Comparison of ENCODE assay signal across 11 mouse cellular contexts in the genomic region with DNA sequence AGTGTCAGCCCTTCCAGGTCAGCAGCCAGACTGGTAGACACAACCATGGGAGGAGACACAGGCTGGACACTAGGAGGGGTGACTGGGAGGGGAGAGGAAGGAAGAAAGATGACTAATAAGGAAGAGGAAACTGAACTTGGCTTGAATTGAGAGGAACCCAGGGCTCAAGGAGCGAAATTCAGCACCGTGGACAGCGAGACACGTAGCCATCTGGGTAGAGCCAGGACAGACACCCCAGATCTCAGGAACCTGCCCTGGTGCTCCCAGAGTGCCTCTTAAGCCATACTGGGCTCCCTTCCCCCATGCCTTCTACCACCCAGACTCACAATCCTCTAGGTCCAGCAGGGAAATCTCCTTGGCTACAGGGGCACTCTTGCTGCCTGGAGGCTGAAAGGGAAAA. TPM values are rescaled to one million over a fixed set of nuclear protein-coding genes. Genes with fewer than 3 reads are reported as not detected.
DNase-seq lines count a peak whose midpoint lies in the region; ATAC-seq and TF ChIP-seq lines count a peak whose summit lies in the region.
"Had no signal": no experiment of that assay in that cellular context is flagged by ENCODE, and none has a peak within 500 bp of the region (broad histone marks: within the 10 kb centered on the region; RNA-seq: fewer than 3 reads in every experiment).

No protein-coding gene starts in this region.

- H3K9ac ChIP-seq in hindbrain, embryonic 14.5 days = no peak overlapping the region
- H3K9ac ChIP-seq in hindbrain, embryonic 16.5 days (ENCODE audit: low read depth, low read length) = no peak overlapping the region
- no peak overlapping the region for H3K9ac ChIP-seq in forebrain, embryonic 14.5 days (ENCODE audit: low read length)
- H3K9ac ChIP-seq: midbrain, embryonic 12.5 days had no signal

- H3K36me3 ChIP-seq in hindbrain, embryonic 14.5 days (replicated peaks; ENCODE audit: control insufficient read depth, insufficient read depth) = peaks cover 78% of the 10 kb centered on the region
- peaks cover 18% of the 10 kb centered on the region for H3K36me3 ChIP-seq in hindbrain, embryonic 16.5 days (ENCODE audit: control insufficient read depth, insufficient read depth, low read length)
- peaks cover 40% of the 10 kb centered on the region for H3K36me3 ChIP-seq in forebrain, embryonic 14.5 days (ENCODE audit: control insufficient read depth, insufficient read depth, low read length)

- no peaks in the 10 kb centered on the region for H3K4me1 ChIP-seq in hindbrain, embryonic 14.5 days (replicated peaks; ENCODE audit: control insufficient read depth, insufficient read depth, low read length)
- no peaks in the 10 kb centered on the region for H3K4me1 ChIP-seq in hindbrain, embryonic 16.5 days (ENCODE audit: control insufficient read depth, insufficient read depth, low read depth, low read length)
- no peaks in the 10 kb centered on the region for H3K4me1 ChIP-seq in forebrain, embryonic 14.5 days (ENCODE audit: control insufficient read depth, insufficient read depth, low read length)
- H3K4me1 ChIP-seq: midbrain, embryonic 12.5 days had no signal

- H3K27me3 ChIP-seq in hindbrain, embryonic 14.5 days (ENCODE audit: control insufficient read depth, insufficient read depth, low read length) = no peaks in the 10 kb centered on the region
- H3K27me3 ChIP-seq in hindbrain, embryonic 16.5 days (replicated peaks; ENCODE audit: control insufficient read depth, insufficient read depth, low read length) = no peaks in the 10 kb centered on the region
- peaks cover 22% of the 10 kb centered on the region for H3K27me3 ChIP-seq in Patski
- H3K27me3 ChIP-seq in forebrain, embryonic 14.5 days (replicated peaks; ENCODE audit: control insufficient read depth, insufficient read depth, low read length) = no peaks in the 10 kb centered on the region

- DNase-seq in hindbrain, embryonic 14.5 days (ENCODE audit: low spot score) = peak; percentile 36
- DNase-seq in 416B (ENCODE audit: low read depth) (peak; percentile 81), Patski (ENCODE audit: low read depth, low spot score) (no peak)
- DNase-seq in spleen, adult 18-20 months = no peak
- DNase-seq in forebrain, embryonic 14.5 days (ENCODE audit: low spot score) = no peak

- CTCF ChIA-PET in Patski (lab: Charles Lee) = no interaction called here

- in situ Hi-C loops in Patski (cut with MboI; ENCODE audit: low pct_unique_long_range_greater_than_20kb) = no loop called here

- H3K4me2 ChIP-seq in hindbrain, embryonic 14.5 days (replicated peaks) = no peak overlapping the region
- no peak overlapping the region for H3K4me2 ChIP-seq in hindbrain, embryonic 16.5 days (ENCODE audit: low read length)
- no peak overlapping the region for H3K4me2 ChIP-seq in forebrain, embryonic 14.5 days (ENCODE audit: low read length)
- H3K4me2 ChIP-seq: midbrain, embryonic 12.5 days had no signal

- POLR2A ChIA-PET in Patski (lab: Charles Lee) = no interaction called here

- no peaks in the 10 kb centered on the region for H3K9me3 ChIP-seq in hindbrain, embryonic 14.5 days (ENCODE audit: control insufficient read depth, low read length)
- H3K9me3 ChIP-seq in hindbrain, embryonic 16.5 days (ENCODE audit: control insufficient read depth, low read length) = no peaks in the 10 kb centered on the region
- H3K9me3 ChIP-seq in forebrain, embryonic 14.5 days (replicated peaks; ENCODE audit: control insufficient read depth, low read length) = no peaks in the 10 kb centered on the region
- H3K9me3 ChIP-seq: midbrain, embryonic 12.5 days had no signal

- no peak for TF ChIP-seq CTCF in Patski (IDR thresholded peaks at IDR 0.05)

- H3K27ac ChIP-seq in hindbrain, embryonic 14.5 days = no peak overlapping the region
- H3K27ac ChIP-seq in hindbrain, embryonic 16.5 days (ENCODE audit: low read depth, low read length) = no peak overlapping the region
- no peak overlapping the region for H3K27ac ChIP-seq in forebrain, embryonic 14.5 days (ENCODE audit: low read depth, low read length)
- H3K27ac ChIP-seq: midbrain, embryonic 12.5 days had no signal

- no peak for ATAC-seq in hindbrain, embryonic 14.5 days (ENCODE audit: low FRiP score)
- ATAC-seq in hindbrain, embryonic 16.5 days = no peak
- peak; percentile 37 for ATAC-seq in Patski
- peak; percentile 81 for ATAC-seq in granulocyte monocyte progenitor cell, adult 5-6 weeks (replicated peaks; ENCODE audit: poor library complexity, severe bottlenecking)
- ATAC-seq in cerebellum, adult (ENCODE audit: insufficient number of reproducible peaks, low FRiP score, low TSS enrichment) = no peak
- ATAC-seq in forebrain, embryonic 14.5 days = no peak

- 8% methylated on average over 4 of the region's 4 CpGs for WGBS in hindbrain, embryonic 14.5 days
- 2% methylated on average over 4 of the region's 4 CpGs for WGBS in hindbrain, embryonic 16.5 days
- 7% methylated on average over 4 of the region's 4 CpGs for WGBS in forebrain, embryonic 14.5 days

- H3K4me3 ChIP-seq in hindbrain, embryonic 14.5 days (replicated peaks; ENCODE audit: low read length) = no peak overlapping the region
- H3K4me3 ChIP-seq in hindbrain, embryonic 16.5 days (ENCODE audit: low read length) = no peak overlapping the region
- H3K4me3 ChIP-seq in forebrain, embryonic 14.5 days (ENCODE audit: low read depth, low read length) = no peak overlapping the region
- H3K4me3 ChIP-seq: midbrain, embryonic 12.5 days had no signal

RNA-seq across cellular contexts. Expression of a gene that starts 8.9 kb away (rescaled TPM):
- 5.9 and 6.2 TPM in 2 replicates for polyA plus RNA-seq in hindbrain, embryonic 14.5 days (2014; fragmentation: Nextera tagmentation; extraction: Ambion mirVana)
- 8.3 and 8.4 TPM in 2 replicates for polyA plus RNA-seq in hindbrain, embryonic 16.5 days (2015; fragmentation: Nextera tagmentation; extraction: Ambion mirVana)
- polyA plus RNA-seq in Patski (2021) = 9.5 TPM
- not detected in 2 replicates for total RNA-seq in granulocyte monocyte progenitor cell, adult 5-6 weeks (2014; fragmentation: Nextera tagmentation)
- not detected in 2 replicates for total RNA-seq in granulocyte monocyte progenitor cell, adult 5-6 weeks (2017)
- 1.1 and 2.7 TPM in 2 replicates for polyA plus RNA-seq in forebrain, embryonic 14.5 days (2014; fragmentation: Nextera tagmentation; extraction: Ambion mirVana)

RNA-seq across cellular contexts. Expression of a gene that starts 29.6 kb away (rescaled TPM):
- polyA plus RNA-seq in hindbrain, embryonic 14.5 days (2014; fragmentation: Nextera tagmentation; extraction: Ambion mirVana) = 120 and 128 TPM in 2 replicates
- polyA plus RNA-seq in hindbrain, embryonic 16.5 days (2015; fragmentation: Nextera tagmentation; extraction: Ambion mirVana) = 149 and 164 TPM in 2 replicates
- polyA plus RNA-seq in Patski (2021) = 0.03 TPM
- total RNA-seq in granulocyte monocyte progenitor cell, adult 5-6 weeks (2014; fragmentation: Nextera tagmentation) = not detected in 2 replicates
- not detected in 2 replicates for total RNA-seq in granulocyte monocyte progenitor cell, adult 5-6 weeks (2017)
- polyA plus RNA-seq in forebrain, embryonic 14.5 days (2014; fragmentation: Nextera tagmentation; extraction: Ambion mirVana) = 82.3 and 105 TPM in 2 replicates

RNA-seq across cellular contexts. Expression of a gene that starts 34.0 kb away (rescaled TPM):
- polyA plus RNA-seq in hindbrain, embryonic 14.5 days (2014; fragmentation: Nextera tagmentation; extraction: Ambion mirVana) = not detected in 2 replicates
- polyA plus RNA-seq in hindbrain, embryonic 16.5 days (2015; fragmentation: Nextera tagmentation; extraction: Ambion mirVana) = not detected in 2 replicates
- not detected for polyA plus RNA-seq in Patski (2021)
- not detected in 2 replicates for total RNA-seq in granulocyte monocyte progenitor cell, adult 5-6 weeks (2014; fragmentation: Nextera tagmentation)
- not detected in 2 replicates for total RNA-seq in granulocyte monocyte progenitor cell, adult 5-6 weeks (2017)
- polyA plus RNA-seq in forebrain, embryonic 14.5 days (2014; fragmentation: Nextera tagmentation; extraction: Ambion mirVana) = not detected in 2 replicates
- polyA plus RNA-seq: large intestine, adult 2 months; midbrain, embryonic 12.5 days; small intestine, adult 2 months had no signal

Comparison
In these comparisons a context has a peak if more than half of its experiments do, and no peak if none do; other contexts are left out.
1. ATAC-seq: peak in Patski (single experiment) and granulocyte monocyte progenitor cell, adult 5-6 weeks (single experiment); none in hindbrain, embryonic 14.5 days (single experiment), hindbrain, embryonic 16.5 days (single experiment), cerebellum, adult (single experiment) and forebrain, embryonic 14.5 days (single experiment).
2. DNase-seq: peak in hindbrain, embryonic 14.5 days (single experiment) and 416B (single experiment); none in Patski (single experiment), spleen, adult 18-20 months (0 of 2) and forebrain, embryonic 14.5 days (single experiment).
3. RNA of a gene that starts 29.6 kb away (polyA plus RNA-seq): 149 to 164 TPM in hindbrain, embryonic 16.5 days, 120 to 128 TPM in hindbrain, embryonic 14.5 days and 82.3 to 105 TPM in forebrain, embryonic 14.5 days; 0.03 TPM in Patski (single experiment); every median in the first group is over 10 times any median in the second.